In genomic region chr5:135806555-135807262, GRCm38 (mm10) we compare ENCODE assay signal across 9 mouse cellular contexts. TPM values are rescaled to one million over a fixed set of nuclear protein-coding genes. Genes with fewer than 3 reads are reported as not detected.
DNase-seq lines count a peak whose midpoint lies in the region; ATAC-seq lines count a peak whose summit lies in the region.
"Had no signal": no experiment of that assay in that cellular context is flagged by ENCODE, and none has a peak within 500 bp of the region (broad histone marks: within the 10 kb centered on the region; RNA-seq: fewer than 3 reads in every experiment).

Gene Srrm3 (plus strand): TSS chr5:135806890.

- H3K9ac ChIP-seq in heart, embryonic 13.5 days: no peak within 1 kb of the TSS
- H3K9ac ChIP-seq in liver, embryonic 13.5 days: no peak within 1 kb of the TSS
- peak within 1 kb of the TSS; percentile 64 for H3K9ac ChIP-seq in neural tube, embryonic 11.5 days (ENCODE audit: low read length)
- H3K9ac ChIP-seq in stomach, embryonic 16.5 days (ENCODE audit: low read length): no peak within 1 kb of the TSS

- no peaks in the 10 kb centered on the region for H3K9me3 ChIP-seq in heart, embryonic 13.5 days
- H3K9me3 ChIP-seq in liver, embryonic 13.5 days (replicated peaks): no peaks in the 10 kb centered on the region
- H3K9me3 ChIP-seq in neural tube, embryonic 11.5 days (ENCODE audit: control insufficient read depth, low read length): no peaks in the 10 kb centered on the region
- H3K9me3 ChIP-seq in stomach, embryonic 16.5 days (replicated peaks; ENCODE audit: control insufficient read depth, low read length): no peaks in the 10 kb centered on the region

- no peaks in the 10 kb centered on the region for H3K36me3 ChIP-seq in heart, embryonic 13.5 days
- no peaks in the 10 kb centered on the region for H3K36me3 ChIP-seq in liver, embryonic 13.5 days
- H3K36me3 ChIP-seq in neural tube, embryonic 11.5 days (ENCODE audit: control insufficient read depth, insufficient read depth, low read length): no peaks in the 10 kb centered on the region
- no peaks in the 10 kb centered on the region for H3K36me3 ChIP-seq in stomach, embryonic 16.5 days (ENCODE audit: control insufficient read depth, insufficient read depth, low read length)

- peak; percentile 71 for ATAC-seq in erythroblast, adult 5-6 weeks (replicated peaks; ENCODE audit: low FRiP score, poor library complexity, severe bottlenecking)
- no peak for ATAC-seq in heart, embryonic 13.5 days (ENCODE audit: extremely low read depth, insufficient number of reproducible peaks, low FRiP score, low TSS enrichment)
- no peak for ATAC-seq in liver, embryonic 13.5 days (ENCODE audit: low read depth)
- peak; percentile 50; the same call in 1 of the 2 replicates for ATAC-seq in neural tube, embryonic 11.5 days (ENCODE audit: insufficient read depth, low FRiP score, low TSS enrichment)
- ATAC-seq in stomach, embryonic 16.5 days (ENCODE audit: insufficient read depth, low FRiP score): peak; percentile 58

- no peak within 1 kb of the TSS for H3K4me3 ChIP-seq in heart, embryonic 13.5 days
- H3K4me3 ChIP-seq in liver, embryonic 13.5 days (replicated peaks): no peak within 1 kb of the TSS
- H3K4me3 ChIP-seq in neural tube, embryonic 11.5 days (ENCODE audit: low read depth, low read length): peak within 1 kb of the TSS; percentile 42
- H3K4me3 ChIP-seq in stomach, embryonic 16.5 days (replicated peaks; ENCODE audit: low read length): peak within 1 kb of the TSS; percentile 10; the same call in 1 of the 2 replicates
- H3K4me3 ChIP-seq: erythroblast, embryonic 14.5 days had no signal

- peak; percentile 91 for DNase-seq in CD4-positive helper T cell, adult 2 months (ENCODE audit: low read depth, low spot score)
- peak; percentile 98 for DNase-seq in brain, adult 2 months (ENCODE audit: low read depth, low spot score)
- peak; percentile 89 for DNase-seq in kidney, postnatal 14 days
- peak; percentile 77 for DNase-seq in liver, embryonic 13.5 days
- peak; percentile 89 for DNase-seq in neural tube, embryonic 11.5 days (ENCODE audit: low spot score)

- H3K27ac ChIP-seq in heart, embryonic 13.5 days (replicated peaks): no peak within 1 kb of the TSS
- H3K27ac ChIP-seq in liver, embryonic 13.5 days: no peak within 1 kb of the TSS
- H3K27ac ChIP-seq in neural tube, embryonic 11.5 days (ENCODE audit: low read depth, low read length): 0 out of 2 replicates have a peak within 1 kb of the TSS, but pooled peaks have one; percentile 15
- no peak within 1 kb of the TSS for H3K27ac ChIP-seq in stomach, embryonic 16.5 days (ENCODE audit: low read length)

- WGBS in heart, embryonic 13.5 days: 4% methylated on average over 29 of the region's 29 CpGs
- WGBS in liver, embryonic 13.5 days (ENCODE audit: insufficient replicate concordance): 3% methylated on average over 29 of the region's 29 CpGs
- 4% methylated on average over 29 of the region's 29 CpGs for WGBS in neural tube, embryonic 11.5 days
- WGBS in stomach, embryonic 16.5 days: 5% methylated on average over 29 of the region's 29 CpGs

- 0 out of 2 replicates have a peak within 1 kb of the TSS, but pooled peaks have one; percentile 8 for H3K4me2 ChIP-seq in heart, embryonic 13.5 days
- no peak within 1 kb of the TSS for H3K4me2 ChIP-seq in liver, embryonic 13.5 days
- H3K4me2 ChIP-seq in neural tube, embryonic 11.5 days (ENCODE audit: low read depth): peak within 1 kb of the TSS; percentile 49
- H3K4me2 ChIP-seq in stomach, embryonic 16.5 days (ENCODE audit: low read depth, low read length): no peak within 1 kb of the TSS

- H3K27me3 ChIP-seq in heart, embryonic 13.5 days (replicated peaks): peaks cover 32% of the 10 kb centered on the region
- H3K27me3 ChIP-seq in liver, embryonic 13.5 days: peaks cover 2% of the 10 kb centered on the region; the same call in 1 of the 2 replicates
- no peaks in the 10 kb centered on the region for H3K27me3 ChIP-seq in neural tube, embryonic 11.5 days (ENCODE audit: control insufficient read depth, insufficient read depth, low read length)
- no peaks in the 10 kb centered on the region for H3K27me3 ChIP-seq in stomach, embryonic 16.5 days (ENCODE audit: control insufficient read depth, insufficient read depth, low read length)

- peaks cover 6% of the 10 kb centered on the region for H3K4me1 ChIP-seq in heart, embryonic 13.5 days
- 0 out of 2 replicates have a peak, but pooled peaks cover 2% of the 10 kb centered on the region for H3K4me1 ChIP-seq in liver, embryonic 13.5 days (replicated peaks)
- no peaks in the 10 kb centered on the region for H3K4me1 ChIP-seq in neural tube, embryonic 11.5 days (ENCODE audit: control insufficient read depth, insufficient read depth, low read length)
- H3K4me1 ChIP-seq in stomach, embryonic 16.5 days (ENCODE audit: control insufficient read depth, insufficient read depth, low read length): no peaks in the 10 kb centered on the region

RNA-seq across cellular contexts. Expression of gene Srrm3, which starts in this region (rescaled TPM):
- not detected in 2 replicates for total RNA-seq in erythroblast, adult 5-6 weeks (2015; ENCODE audit: low replicate concordance)
- not detected in 2 replicates for total RNA-seq in erythroblast, adult 5-6 weeks (2017; ENCODE audit: low replicate concordance)
- polyA plus RNA-seq in heart, embryonic 13.5 days (2015; fragmentation: Nextera tagmentation; extraction: Ambion mirVana): 0.06 and 0.13 TPM in 2 replicates
- polyA plus RNA-seq in liver, embryonic 13.5 days (2015; fragmentation: Nextera tagmentation; extraction: Ambion mirVana): 0.07 TPM in 1 of 2 replicates, not detected in the other
- 22.9 and 25.5 TPM in 2 replicates for polyA plus RNA-seq in neural tube, embryonic 11.5 days (2014; fragmentation: Nextera tagmentation; extraction: Ambion mirVana)
- polyA plus RNA-seq in stomach, embryonic 16.5 days (2015; fragmentation: Nextera tagmentation; extraction: Ambion mirVana): 1.2 TPM in 2 replicates
- polyA plus RNA-seq: erythroblast, embryonic 14.5 days had no signal

Comparison
In these comparisons a context has a peak if more than half of its experiments do, and no peak if none do; other contexts are left out.
1. RNA of gene Srrm3 (polyA plus RNA-seq): 22.9 to 25.5 TPM in neural tube, embryonic 11.5 days; 1.2 TPM in stomach, embryonic 16.5 days, 0.06 to 0.13 TPM in heart, embryonic 13.5 days and 0.07 TPM in liver, embryonic 13.5 days; every median in the first group is over 10 times any median in the second.
2. Peak in ATAC-seq in erythroblast, adult 5-6 weeks; RNA of the gene not detected or under 1 TPM.
3. Peak in DNase-seq in liver, embryonic 13.5 days; RNA of the gene not detected or under 1 TPM.
4. ATAC-seq: peak in neural tube, embryonic 11.5 days (single experiment) and stomach, embryonic 16.5 days (single experiment); none in heart, embryonic 13.5 days (single experiment) and liver, embryonic 13.5 days (single experiment).
5. H3K4me2 ChIP-seq: peak in heart, embryonic 13.5 days (single experiment) and neural tube, embryonic 11.5 days (single experiment); none in liver, embryonic 13.5 days (single experiment) and stomach, embryonic 16.5 days (single experiment).
6. H3K4me3 ChIP-seq: peak in neural tube, embryonic 11.5 days (single experiment) and stomach, embryonic 16.5 days (single experiment); none in heart, embryonic 13.5 days (single experiment) and liver, embryonic 13.5 days (single experiment).
7. Peak in every context shown above with its lines, with median percentiles within 50 percentile points of each other: DNase-seq.